Mouse (Mus musculus) midbrain, postnatal 0 days (tissue): ENCODE results near the gene Ubash3a. TPM values are rescaled to one million over a fixed set of nuclear protein-coding genes. Genes with fewer than 3 reads are reported as not detected.
A peak's percentile ranks its signal among the peaks of the same experiment; 100 is the strongest.

Source experiments
- ATAC-seq: fragments of 200-750 bp; cut with Nextera tagmentation; 2 replicates; pipeline ENCODE4 v1.8.0; 2017; ENCODE audit warnings: moderate number of reproducible peaks, mild to moderate bottlenecking, moderate TSS enrichment, moderate library complexity; ENCODE audit not compliant: low FRiP score
- DNase-seq: peaks from one replicate; pipeline ENCODE4 v3.0.0-alpha.2; 2015; ENCODE audit warnings: low spot score
- H3K27ac ChIP-seq: fragments of 300-500 bp; sonication (generic); 2 replicates; pipeline ENCODE4 v1.5.1; 2014; ENCODE audit warnings: low read depth, mild to moderate bottlenecking, low read length, mixed read lengths
- H3K27me3 ChIP-seq: fragments of 300-500 bp; sonication (generic); 2 replicates; pipeline ENCODE4 v1.6.1; 2014; ENCODE audit warnings: low read length, control low read depth, mixed read lengths; ENCODE audit not compliant: insufficient read depth
- H3K36me3 ChIP-seq: fragments of 300-500 bp; sonication (generic); 2 replicates; pipeline ENCODE4 v1.6.1; 2014; ENCODE audit warnings: low read length, control low read depth, mixed read lengths; ENCODE audit not compliant: insufficient read depth
- H3K4me1 ChIP-seq: fragments of 300-500 bp; sonication (generic); 2 replicates; pipeline ENCODE4 v1.6.1; 2014; ENCODE audit warnings: mild to moderate bottlenecking, control low read depth, antibody characterized with exemption, low read length, mixed read lengths; ENCODE audit not compliant: insufficient read depth
- H3K4me2 ChIP-seq: fragments of 300-500 bp; sonication (generic); 2 replicates; pipeline ENCODE4 v1.6.1; 2014; ENCODE audit warnings: low read depth, mild to moderate bottlenecking, low read length, mixed read lengths; ENCODE audit not compliant: poor library complexity, severe bottlenecking
- H3K4me3 ChIP-seq: fragments of 300-500 bp; sonication (generic); 2 replicates; pipeline ENCODE4 v1.5.1; 2014; ENCODE audit warnings: low read depth, mild to moderate bottlenecking, low read length, moderate library complexity
- H3K9ac ChIP-seq: fragments of 300-500 bp; sonication (generic); replicated peaks from 2 replicates; pipeline ENCODE4 v1.6.1; 2014; ENCODE audit warnings: mild to moderate bottlenecking, low read length, moderate library complexity, mixed read lengths; ENCODE audit not compliant: poor library complexity, severe bottlenecking
- H3K9me3 ChIP-seq: fragments of 300-500 bp; sonication (generic); 2 replicates; pipeline ENCODE4 v1.6.1; 2016; ENCODE audit warnings: low read length, control low read depth
- CTCF ChIP-seq: IDR thresholded peaks from 2 replicates; pipeline ENCODE4 v1.5.1; 2016; ENCODE audit warnings: antibody characterized with exemption, mild to moderate bottlenecking
- WGBS: fragments of 180-500 bp; shearing (Covaris S2); extraction: QIAGEN DNeasy Blood & Tissue Kit; methylation state at CpG from one replicate; pipeline ENCODE4 v1.1.7; 2014; 5-methylcytosine and 5-hydroxymethylcytosine counted together
- polyA plus RNA-seq: library from polyadenylated mRNA; unstranded; fragments of >200 nt; fragmentation: Nextera tagmentation; extraction: Ambion mirVana; gene quantifications from 2 replicates; pipeline ENCODE4 v1.2.1, GENCODE M21; 2015
- total RNA-seq: library from RNA; depleted of rRNA; stranded (reverse); fragments of >200 nt; gene quantifications from 2 replicates; pipeline ENCODE4 v1.2.3, GENCODE M21; 2014

Ubash3a gene
- total and polyA plus RNA-seq, 2 experiments from 2014 or later: not detected

GRCm38 (mm10) chr17:31288999-31289726 lies 81.5 kb downstream of the Ubash3a start:
- 50% methylated on average over 7 of the region's 7 CpGs for WGBS
- no peak overlapping the region for H3K9ac ChIP-seq

GRCm38 (mm10) chr17:31290311-31290710 lies 82.6 kb downstream of the Ubash3a start:
- Histone ChIP-seq H3K4me2 (no peak overlapping the region), H3K4me1 (0 out of 2 replicates have a peak, but pooled peaks cover 1% of the 10 kb centered on the region), H3K4me3 (no peak overlapping the region), H3K9ac (no peak overlapping the region), H3K36me3 (no peaks in the 10 kb centered on the region), H3K27ac (no peak overlapping the region), H3K9me3 (no peaks in the 10 kb centered on the region), H3K27me3 (no peaks in the 10 kb centered on the region)
- no peak for TF ChIP-seq CTCF
- ATAC-seq (no peak), DNase-seq (no peak)

More at GRCm38 (mm10) chr17:31288999-31289726, 81.5 kb downstream of the Ubash3a start:
- no peak for TF ChIP-seq CTCF
- no peak for ATAC-seq
- Histone ChIP-seq H3K4me1 (no peaks in the 10 kb centered on the region), H3K9me3 (no peaks in the 10 kb centered on the region), H3K4me3 (no peak overlapping the region), H3K27me3 (no peaks in the 10 kb centered on the region), H3K4me2 (no peak overlapping the region), H3K36me3 (no peaks in the 10 kb centered on the region), H3K27ac (no peak overlapping the region)
- DNase-seq: no peak

GRCm38 (mm10) chr17:31290859-31291258 lies 83.2 kb downstream of the Ubash3a start:
- 69% methylated on average over 6 of the region's 6 CpGs for WGBS
- H3K27me3 ChIP-seq: no peaks in the 10 kb centered on the region
- H3K9me3 ChIP-seq: no peaks in the 10 kb centered on the region
- H3K36me3 ChIP-seq: no peaks in the 10 kb centered on the region
- H3K4me2 ChIP-seq: no peak overlapping the region
- no peak overlapping the region for H3K9ac ChIP-seq
- DNase-seq (no peak), ATAC-seq (no peak)
- H3K27ac ChIP-seq: no peak overlapping the region
- no peak for TF ChIP-seq CTCF
- H3K4me3 ChIP-seq: no peak overlapping the region
- 0 out of 2 replicates have a peak, but pooled peaks cover 6% of the 10 kb centered on the region for H3K4me1 ChIP-seq

GRCm38 (mm10) chr17:31294363-31295214 lies 86.9 kb downstream of the Ubash3a start:
- no peak overlapping the region for H3K4me3 ChIP-seq
- ATAC-seq (no peak), DNase-seq (no peak)
- no peaks in the 10 kb centered on the region for H3K27me3 ChIP-seq
- H3K27ac ChIP-seq: no peak overlapping the region
- H3K9ac ChIP-seq: no peak overlapping the region
- H3K36me3 ChIP-seq: no peaks in the 10 kb centered on the region
- TF ChIP-seq CTCF: peak; percentile 42
- 87% methylated on average over 15 of the region's 15 CpGs for WGBS
- H3K4me1 ChIP-seq: peaks cover 13% of the 10 kb centered on the region
- no peaks in the 10 kb centered on the region for H3K9me3 ChIP-seq
- peak overlapping the region; percentile 64; the same call in 1 of the 2 replicates for H3K4me2 ChIP-seq

- DNase-seq (peak; percentile 63), ATAC-seq (peak; percentile 35)
- H3K9ac ChIP-seq: peak overlapping the region; percentile 48
- no peaks in the 10 kb centered on the region for H3K27me3 ChIP-seq
- H3K36me3 ChIP-seq: no peaks in the 10 kb centered on the region
- peak overlapping the region; percentile 67; the same call in 1 of the 2 replicates for H3K27ac ChIP-seq
- no peaks in the 10 kb centered on the region for H3K9me3 ChIP-seq
- TF ChIP-seq CTCF: peak; percentile 65
- peak overlapping the region; percentile 50 for H3K4me3 ChIP-seq
- 20% methylated on average over 25 of the region's 25 CpGs for WGBS
- H3K4me2 ChIP-seq: peak overlapping the region; percentile 64
- peaks cover 13% of the 10 kb centered on the region for H3K4me1 ChIP-seq
Measured at GRCm38 (mm10) chr17:31295215-31295891, 87.7 kb downstream of the Ubash3a start.
